Mouse (Mus musculus): ENCODE results near the gene Ccdc125.
"Not testable (repeated sequence)": the region's sequence is repeated elsewhere in the genome, so short reads cannot be mapped to it uniquely, and the experiment has no call there.

The Ccdc125 gene

GRCm38 (mm10) chr13:100721656-100722055 lies 52.1 kb downstream of the Ccdc125 start:
- no peak for DNase-seq

GRCm38 (mm10) chr13:100724051-100724754 lies 54.7 kb downstream of the Ccdc125 start:
- DNase-seq: peak; percentile 45 to 58

- no peak for DNase-seq
Observed at GRCm38 (mm10) chr13:100725194-100725593, 55.7 kb downstream of the Ccdc125 start.

- no peak for DNase-seq
Observed at GRCm38 (mm10) chr13:100728086-100728485, 58.6 kb downstream of the Ccdc125 start.

- DNase-seq: not testable (repeated sequence)
Observed at GRCm38 (mm10) chr13:100728530-100728929, 59.0 kb downstream of the Ccdc125 start.

- DNase-seq: peak; percentile 18 to 38
Observed at GRCm38 (mm10) chr13:100730153-100730860, 60.8 kb downstream of the Ccdc125 start.

GRCm38 (mm10) chr13:100730861-100731176 lies 61.3 kb downstream of the Ccdc125 start, which contains the start of gene Cdk7:
Gene Cdk7, minus strand, starts transcription at chr13:100730939.
- DNase-seq: peak; percentile 95 to 96

GRCm38 (mm10) chr13:100731462-100732046 lies 62.0 kb downstream of the Ccdc125 start:
- DNase-seq: not testable (repeated sequence)

GRCm38 (mm10) chr13:100732756-100733155 lies 63.2 kb downstream of the Ccdc125 start:
- DNase-seq: no peak

GRCm38 (mm10) chr13:100742831-100743230 lies 73.3 kb downstream of the Ccdc125 start:
- peak in 1 of 2 experiments; percentile 18 for DNase-seq

- DNase-seq: peak in 1 of 2 experiments; percentile 16
Observed at GRCm38 (mm10) chr13:100743346-100744035, 74.0 kb downstream of the Ccdc125 start.

GRCm38 (mm10) chr13:100744036-100744744 lies 74.7 kb downstream of the Ccdc125 start, which contains the start of gene Mrps36:
Gene Mrps36, minus strand, starts transcription at chr13:100744659.
- peak; percentile 96 to 98 for DNase-seq

- DNase-seq: no peak
Observed at GRCm38 (mm10) chr13:100746090-100746489, 76.6 kb downstream of the Ccdc125 start.
